Mouse (Mus musculus) MEL (cell line): Measurements from ENCODE around the gene Frmd4a. TPM values are rescaled to one million over a fixed set of nuclear protein-coding genes. Genes with fewer than 3 reads are reported as not detected.

Source experiments
- DNase-seq: peaks from one replicate; pipeline ENCODE4 v3.0.0; 2011; ENCODE audit warnings: low read depth, low spot score
- H3K27ac ChIP-seq: 2 replicates; pipeline ENCODE4 v1.5.1; 2012; ENCODE audit warnings: low read depth, mild to moderate bottlenecking, control low read depth, low read length, moderate library complexity; ENCODE audit not compliant: control insufficient read depth
- H3K27me3 ChIP-seq, 2 experiments: fragments of 150-350 bp in 1 of 2; sonication (generic) in 1 of 2; 2 replicates each; pipeline ENCODE4 v1.6.1; 2012; ENCODE audit warnings: low read length in 2 of 2, mild to moderate bottlenecking in 2 of 2, improper control_type of control experiment in 1 of 2, moderate library complexity in 1 of 2; ENCODE audit not compliant: insufficient read depth in 2 of 2, control insufficient read depth in 1 of 2
- H3K36me3 ChIP-seq, 2 experiments: 2 replicates each; pipeline ENCODE4 v1.6.1; 2012 to 2014; ENCODE audit warnings: low read length in 2 of 2, improper control_type of control experiment in 1 of 2, inconsistent platforms in 1 of 2, mild to moderate bottlenecking in 1 of 2; ENCODE audit not compliant: insufficient read depth in 2 of 2, control insufficient read depth in 1 of 2
- H3K4me1 ChIP-seq, 2 experiments: fragments of 150-350 bp in 1 of 2; sonication (generic) in 1 of 2; 2 replicates each; pipeline ENCODE4 v1.6.1; 2012; ENCODE audit warnings: low read length in 2 of 2, improper control_type of control experiment in 1 of 2, mild to moderate bottlenecking in 1 of 2; ENCODE audit not compliant: insufficient read depth in 2 of 2, control insufficient read depth in 1 of 2
- H3K4me3 ChIP-seq, 2 experiments: fragments of 150-350 bp in 1 of 2; sonication (generic) in 1 of 2; 2 replicates each; pipeline ENCODE4 v1.5.1; 2012; ENCODE audit warnings: low read depth in 2 of 2, low read length in 2 of 2, mild to moderate bottlenecking in 2 of 2, moderate library complexity in 2 of 2, control low read depth in 1 of 2, improper control_type of control experiment in 1 of 2; ENCODE audit not compliant: control insufficient read depth in 1 of 2, insufficient read depth in 1 of 2
- H3K79me2 ChIP-seq: 2 replicates; pipeline ENCODE4 v1.6.1; 2012; ENCODE audit warnings: mild to moderate bottlenecking, low read length, moderate library complexity; ENCODE audit not compliant: control insufficient read depth, poor library complexity, insufficient read depth
- H3K9ac ChIP-seq: 2 replicates; pipeline ENCODE4 v1.6.1; 2012; ENCODE audit warnings: low read depth, mild to moderate bottlenecking, control low read depth, low read length, moderate library complexity; ENCODE audit not compliant: control insufficient read depth, poor library complexity, severe bottlenecking
- H3K9me3 ChIP-seq: fragments of 150-350 bp; sonication (generic); replicated peaks from 2 replicates; pipeline ENCODE4 v1.6.1; 2012; ENCODE audit warnings: mild to moderate bottlenecking, low read length, improper control_type of control experiment, moderate library complexity; ENCODE audit not compliant: insufficient read depth
- BHLHE40 ChIP-seq: IDR thresholded peaks from 2 replicates; pipeline ENCODE4 v1.6.1; 2012; ENCODE audit warnings: low read depth, mild to moderate bottlenecking, inconsistent platforms, low read length, improper control_type of control experiment, borderline replicate concordance
- CHD1 ChIP-seq: IDR thresholded peaks from 2 replicates; pipeline ENCODE4 v1.6.1; 2012; ENCODE audit warnings: low read depth, mild to moderate bottlenecking, inconsistent platforms, low read length, improper control_type of control experiment
- CHD2 ChIP-seq: IDR thresholded peaks from 2 replicates; pipeline ENCODE4 v1.6.1; 2011; ENCODE audit warnings: low read length, improper control_type of control experiment
- CTCF ChIP-seq, 3 experiments: IDR thresholded peaks in 2 of 3; conservative IDR thresholded peaks in 1 of 3; 2 replicates each; pipeline ENCODE4 v1.5.1; 2011 to 2012; ENCODE audit warnings: low read length in 3 of 3, low read depth in 2 of 3, mild to moderate bottlenecking in 2 of 3, improper control_type of control experiment in 1 of 3, inconsistent platforms in 1 of 3, mixed read lengths in 1 of 3, moderate library complexity in 1 of 3; ENCODE audit not compliant: control insufficient read depth in 1 of 3, insufficient read depth in 1 of 3, poor library complexity in 1 of 3, severe bottlenecking in 1 of 3
- E2F4 ChIP-seq: IDR thresholded peaks from 2 replicates; pipeline ENCODE4 v1.6.1; 2011; ENCODE audit warnings: low read depth, low read length, improper control_type of control experiment, borderline replicate concordance
- ETS1 ChIP-seq: IDR thresholded peaks from 2 replicates; pipeline ENCODE4 v1.6.1; 2012; ENCODE audit warnings: low read depth, mild to moderate bottlenecking, inconsistent platforms, low read length, improper control_type of control experiment, moderate library complexity
- GABPA ChIP-seq: IDR thresholded peaks from 2 replicates; pipeline ENCODE4 v1.6.1; 2012; ENCODE audit warnings: low read depth, mild to moderate bottlenecking, inconsistent platforms, low read length, improper control_type of control experiment, moderate library complexity
- HCFC1 ChIP-seq: IDR thresholded peaks from 2 replicates; pipeline ENCODE4 v1.6.1; 2012; ENCODE audit warnings: low read depth, mild to moderate bottlenecking, inconsistent platforms, low read length, improper control_type of control experiment, moderate library complexity
- JUND ChIP-seq: IDR thresholded peaks from 2 replicates; pipeline ENCODE4 v1.6.1; 2011; ENCODE audit warnings: low read depth, mild to moderate bottlenecking, improper control_type of control experiment, low read length
- KAT2A ChIP-seq: conservative IDR thresholded peaks from 2 replicates; pipeline ENCODE4 v1.6.1; 2012; ENCODE audit warnings: low read depth, low read length, improper control_type of control experiment, inconsistent platforms
- MEF2A ChIP-seq: IDR thresholded peaks from 2 replicates; pipeline ENCODE4 v1.6.1; 2014; ENCODE audit warnings: low read depth, mild to moderate bottlenecking, inconsistent platforms, low read length, improper control_type of control experiment; ENCODE audit not compliant: poor library complexity, insufficient replicate concordance, severe bottlenecking; ENCODE audit errors: extremely low read depth
- MYB ChIP-seq: IDR thresholded peaks from 2 replicates; pipeline ENCODE4 v1.6.1; 2011; ENCODE audit warnings: mild to moderate bottlenecking, low read depth, low read length, improper control_type of control experiment
- MYC ChIP-seq: IDR thresholded peaks from 2 replicates; pipeline ENCODE4 v1.6.1; 2011; ENCODE audit warnings: low read depth, mild to moderate bottlenecking, low read length, improper control_type of control experiment, moderate library complexity
- NELFE ChIP-seq: IDR thresholded peaks from 2 replicates; pipeline ENCODE4 v1.6.1; 2011; ENCODE audit warnings: low read depth, low read length, improper control_type of control experiment
- NRF1 ChIP-seq: IDR thresholded peaks from 2 replicates; pipeline ENCODE4 v1.6.1; 2014; ENCODE audit warnings: low read depth, mild to moderate bottlenecking, inconsistent platforms, low read length, improper control_type of control experiment, moderate library complexity; ENCODE audit not compliant: poor library complexity, insufficient read depth, severe bottlenecking
- POLR2A ChIP-seq, 2 experiments: IDR thresholded peaks; 2 replicates each; pipeline ENCODE4 v1.6.1; 2011 to 2012; ENCODE audit warnings: low read length in 2 of 2, mild to moderate bottlenecking in 2 of 2, control low read depth in 1 of 2, improper control_type of control experiment in 1 of 2, low read depth in 1 of 2, moderate library complexity in 1 of 2; ENCODE audit not compliant: control insufficient read depth in 1 of 2, insufficient read depth in 1 of 2, poor library complexity in 1 of 2
- POLR2AphosphoS2 ChIP-seq: IDR thresholded peaks from 2 replicates; pipeline ENCODE4 v1.6.1; 2011; ENCODE audit warnings: low read length, improper control_type of control experiment
- POLR2AphosphoS5 ChIP-seq: IDR thresholded peaks from 2 replicates; pipeline ENCODE4 v1.6.1; 2012; ENCODE audit warnings: low read depth, borderline replicate concordance, mild to moderate bottlenecking, inconsistent platforms, low read length, moderate library complexity, mixed read lengths
- RCOR1 ChIP-seq: IDR thresholded peaks from 2 replicates; pipeline ENCODE4 v1.6.1; 2012; ENCODE audit warnings: low read depth, mild to moderate bottlenecking, inconsistent platforms, low read length, improper control_type of control experiment
- SMC3 ChIP-seq: IDR thresholded peaks from 2 replicates; pipeline ENCODE4 v1.6.1; 2011; ENCODE audit warnings: low read depth, low read length, improper control_type of control experiment
- TAL1 ChIP-seq: IDR thresholded peaks from 2 replicates; pipeline ENCODE4 v1.6.1; 2012; ENCODE audit warnings: mild to moderate bottlenecking, inconsistent platforms, low read length, moderate library complexity, mixed read lengths
- TBP ChIP-seq: IDR thresholded peaks from 2 replicates; pipeline ENCODE4 v1.8.0; 2011; ENCODE audit warnings: low read depth, low read length, improper control_type of control experiment
- TCF12 ChIP-seq: IDR thresholded peaks from 2 replicates; pipeline ENCODE4 v1.6.1; 2014; ENCODE audit warnings: low read depth, mild to moderate bottlenecking, inconsistent platforms, low read length, improper control_type of control experiment, moderate library complexity
- UBTF ChIP-seq: IDR thresholded peaks from 2 replicates; pipeline ENCODE4 v1.6.1; 2012; ENCODE audit warnings: low read depth, mild to moderate bottlenecking, inconsistent platforms, low read length, improper control_type of control experiment, moderate library complexity, borderline replicate concordance; ENCODE audit not compliant: insufficient read depth
- ZKSCAN1 ChIP-seq: IDR thresholded peaks from 2 replicates; pipeline ENCODE4 v1.6.1; 2012; ENCODE audit warnings: low read depth, mild to moderate bottlenecking, inconsistent platforms, low read length, improper control_type of control experiment, moderate library complexity
- ZNF384 ChIP-seq: IDR thresholded peaks from 2 replicates; pipeline ENCODE4 v1.6.1; 2012; ENCODE audit warnings: low read depth, mild to moderate bottlenecking, inconsistent platforms, low read length, improper control_type of control experiment
- polyA plus RNA-seq, 2 experiments: library from polyadenylated mRNA; stranded (reverse) in 1 of 2; unstranded in 1 of 2; fragments of >175 nt in 1 of 2; fragments of >200 nt in 1 of 2; gene quantifications; 2 replicates each; pipeline versions ENCODE4 v1.2.1 to v1.2.4; 2012; ENCODE audit warnings: low replicate concordance in 2 of 2, low read depth in 1 of 2; ENCODE audit not compliant: insufficient read length in 2 of 2, insufficient read depth in 1 of 2, missing spikeins in 1 of 2
- total RNA-seq: library from RNA; depleted of rRNA; stranded (reverse); fragments of 300-350 nt; gene quantifications from 2 replicates; pipeline ENCODE4 v1.2.3, GENCODE M21; 2012

Frmd4a gene
- total and polyA plus RNA-seq, 3 experiments, result 6.4 to 14.4 TPM; not detected in 1

DNA sequence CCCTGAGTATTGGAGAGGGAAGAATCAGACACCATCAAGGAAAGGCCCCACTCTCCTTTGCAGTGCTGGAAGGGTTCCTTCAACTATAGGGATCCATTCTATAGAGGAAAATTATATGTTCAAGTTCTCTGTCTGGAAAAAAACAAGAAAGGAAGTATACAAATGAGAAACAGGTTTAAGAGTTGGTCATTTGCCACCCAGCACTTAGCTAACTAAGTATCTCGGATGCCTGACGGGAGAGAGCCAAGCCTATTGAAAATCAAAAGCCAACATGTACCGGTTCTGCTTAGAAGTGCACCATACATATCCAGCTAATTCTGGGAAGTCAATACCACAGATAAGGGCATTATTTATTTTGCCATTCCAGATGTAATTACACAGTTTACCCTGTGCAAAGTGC lies 274.2 kb downstream of the Frmd4a start:
- Histone ChIP-seq H3K36me3 (no peaks in the 10 kb centered on the region), H3K27me3 (no peaks in the 10 kb centered on the region)
- TF ChIP-seq SMC3, result no peak
- no peak for TF ChIP-seq ZKSCAN1
- no peak for TF ChIP-seq E2F4
- no peak for TF ChIP-seq HCFC1
- TF ChIP-seq ETS1, result no peak
- no peak for TF ChIP-seq RCOR1
- no peak for TF ChIP-seq TCF12
- TF ChIP-seq POLR2A (IDR thresholded peaks at IDR 0.05; ENCODE audit: control insufficient read depth in 1 of 2, insufficient read depth in 1 of 2, low read depth in 1 of 2, low read length in 2 of 2, poor library complexity in 1 of 2), result no peak
- no peak for TF ChIP-seq TBP
- no peak for TF ChIP-seq CHD1
- no peak for TF ChIP-seq CHD2
- TF ChIP-seq MYC, result no peak
- no peak for TF ChIP-seq JUND
- no peak for TF ChIP-seq ZNF384
- TF ChIP-seq NRF1, result no peak
- TF ChIP-seq CTCF (IDR thresholded peaks at IDR 0.05 in 2 of 3, conservative IDR thresholded peaks at IDR 0.05 in 1 of 3; ENCODE audit: control insufficient read depth in 1 of 3, insufficient read depth in 1 of 3, low read depth in 2 of 3, low read length in 3 of 3, poor library complexity in 1 of 3, severe bottlenecking in 1 of 3), result no peak
- no peak for TF ChIP-seq UBTF
- no peak for TF ChIP-seq MYB
- TF ChIP-seq, all 39 proteins: peak for 0
- H3K9me3 ChIP-seq, result no peaks in the 10 kb centered on the region
- no peak overlapping the region for H3K27ac ChIP-seq
- H3K79me2 ChIP-seq, result no peaks in the 10 kb centered on the region
- DNase-seq, result no peak
- H3K9ac ChIP-seq, result no peak overlapping the region
- no peaks in the 10 kb centered on the region for H3K4me1 ChIP-seq
- H3K4me3 ChIP-seq, result no peak overlapping the region

DNA sequence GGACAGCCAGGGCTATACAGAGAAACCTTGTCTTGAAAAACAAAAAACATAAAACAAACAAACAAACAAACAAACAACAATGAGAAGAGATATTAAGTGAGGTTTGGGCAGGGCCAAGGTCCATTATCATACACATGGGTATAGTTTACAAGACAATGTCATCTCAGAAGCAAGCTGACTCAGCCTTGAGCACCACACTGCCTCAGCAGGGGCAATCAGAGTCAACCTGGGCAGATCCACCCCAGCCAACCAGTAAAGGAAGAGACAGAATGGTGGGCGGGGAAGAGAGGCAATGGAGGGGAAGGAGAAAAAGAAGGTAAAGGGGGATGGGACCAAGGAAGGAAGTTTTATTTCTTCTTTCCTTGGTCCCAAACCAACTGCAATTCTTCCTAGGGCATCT lies 276.2 kb downstream of the Frmd4a start:
- Histone ChIP-seq H3K4me3 (no peak overlapping the region), H3K9me3 (no peaks in the 10 kb centered on the region), H3K9ac (no peak overlapping the region), H3K4me1 (no peaks in the 10 kb centered on the region), H3K27me3 (no peaks in the 10 kb centered on the region), H3K79me2 (no peaks in the 10 kb centered on the region), H3K36me3 (no peaks in the 10 kb centered on the region), H3K27ac (no peak overlapping the region)
- TF ChIP-seq BHLHE40 (no peak), POLR2AphosphoS2 (no peak), MEF2A (no peak), NELFE (no peak), POLR2AphosphoS5 (no peak), RCOR1 (no peak), KAT2A (no peak), HCFC1 (no peak), TAL1 (no peak), ZNF384 (no peak), GABPA (no peak)
- no peak for DNase-seq
